Mouse (Mus musculus) lung, embryonic 16.5 days (tissue): ENCODE data around the gene Zfp689. TPM values are rescaled to one million over a fixed set of nuclear protein-coding genes. Genes with fewer than 3 reads are reported as not detected.

Experiments
- ATAC-seq: fragments of 200-750 bp; cut with Nextera tagmentation; 2 replicates; pipeline ENCODE4 v1.8.0; 2017; ENCODE audit warnings: low read depth, mild to moderate bottlenecking, moderate library complexity
- H3K27ac ChIP-seq: fragments of 300-500 bp; sonication (generic); 2 replicates; pipeline ENCODE4 v1.5.1; 2014; ENCODE audit warnings: mild to moderate bottlenecking, control low read depth, low read length
- H3K27me3 ChIP-seq: fragments of 300-500 bp; sonication (generic); 2 replicates; pipeline ENCODE4 v1.6.1; 2014; ENCODE audit warnings: low read depth, low read length, mixed read lengths; ENCODE audit not compliant: control insufficient read depth, insufficient read depth
- H3K36me3 ChIP-seq: fragments of 300-500 bp; sonication (generic); 2 replicates; pipeline ENCODE4 v1.6.1; 2014; ENCODE audit warnings: low read length; ENCODE audit not compliant: control insufficient read depth, insufficient read depth
- H3K4me1 ChIP-seq: fragments of 300-500 bp; sonication (generic); replicated peaks from 2 replicates; pipeline ENCODE4 v1.6.1; 2014; ENCODE audit warnings: low read length, mixed read lengths; ENCODE audit not compliant: control insufficient read depth, insufficient read depth
- H3K4me2 ChIP-seq: fragments of 300-500 bp; sonication (generic); 2 replicates; pipeline ENCODE4 v1.6.1; 2014; ENCODE audit warnings: low read depth, low read length, control low read depth
- H3K4me3 ChIP-seq: fragments of 300-500 bp; sonication (generic); 2 replicates; pipeline ENCODE4 v1.5.1; 2014; ENCODE audit warnings: mild to moderate bottlenecking, low read length, control low read depth
- H3K9ac ChIP-seq: fragments of 300-500 bp; sonication (generic); 2 replicates; pipeline ENCODE4 v1.6.1; 2014; ENCODE audit warnings: low read length, control low read depth
- H3K9me3 ChIP-seq: fragments of 300-500 bp; sonication (generic); 2 replicates; pipeline ENCODE4 v1.6.1; 2016; ENCODE audit warnings: low read length; ENCODE audit not compliant: control insufficient read depth
- WGBS: fragments of 180-500 bp; shearing (Covaris S2); extraction: QIAGEN DNeasy Blood & Tissue Kit; methylation state at CpG from one replicate; pipeline ENCODE4 v1.1.7; 2014; 5-methylcytosine and 5-hydroxymethylcytosine counted together
- polyA plus RNA-seq: library from polyadenylated mRNA; unstranded; fragments of >200 nt; fragmentation: Nextera tagmentation; extraction: Ambion mirVana; gene quantifications from 2 replicates; pipeline ENCODE4 v1.2.1, GENCODE M21; 2015

Zfp689 gene
- polyA plus RNA-seq, 1 experiment from 2014 or later = 6.7 TPM

GRCm38 (mm10) chr7:127479318-127480225 is 30.6 kb upstream of the Zfp689 start:
- peak overlapping the region; percentile 98 for H3K4me3 ChIP-seq
- ATAC-seq = no peak
- 2% methylated on average over 44 of the region's 48 CpGs for WGBS
- H3K27ac ChIP-seq = peak overlapping the region; percentile 99
- H3K9me3 ChIP-seq = no peaks in the 10 kb centered on the region
- peak overlapping the region; percentile 95 for H3K9ac ChIP-seq
- peaks cover 35% of the 10 kb centered on the region for H3K36me3 ChIP-seq
- peak overlapping the region; percentile 91 for H3K4me2 ChIP-seq
- H3K27me3 ChIP-seq = no peaks in the 10 kb centered on the region
- H3K4me1 ChIP-seq = peaks cover 21% of the 10 kb centered on the region

GRCm38 (mm10) chr7:127478635-127479317 is 29.8 kb upstream of the Zfp689 start, which contains the start of gene Fbrs:
Gene Fbrs, plus strand, starts transcription at chr7:127479199.
- Histone ChIP-seq H3K27me3 (no peaks in the 10 kb centered on the region), H3K9me3 (no peaks in the 10 kb centered on the region), H3K36me3 (peaks cover 38% of the 10 kb centered on the region), H3K27ac (peak within 1 kb of the TSS; percentile 99), H3K9ac (peak within 1 kb of the TSS; percentile 95), H3K4me3 (peak within 1 kb of the TSS; percentile 98), H3K4me2 (peak within 1 kb of the TSS; percentile 91), H3K4me1 (peaks cover 21% of the 10 kb centered on the region)
- under 1% methylated on average over 56 of the region's 62 CpGs for WGBS
- ATAC-seq = peak; percentile 84

- H3K27me3 ChIP-seq = no peaks in the 10 kb centered on the region
- H3K9ac ChIP-seq = peak overlapping the region; percentile 95
- under 1% methylated on average over 50 of the region's 50 CpGs for WGBS
- H3K27ac ChIP-seq = peak overlapping the region; percentile 99
- no peaks in the 10 kb centered on the region for H3K9me3 ChIP-seq
- H3K4me1 ChIP-seq = peaks cover 21% of the 10 kb centered on the region
- H3K4me3 ChIP-seq = peak overlapping the region; percentile 98
- H3K4me2 ChIP-seq = peak overlapping the region; percentile 91
- peak; percentile 92 for ATAC-seq
- peaks cover 34% of the 10 kb centered on the region for H3K36me3 ChIP-seq
These were observed 29.0 kb upstream of the Zfp689 start for GRCm38 (mm10) chr7:127477687-127478634.

GRCm38 (mm10) chr7:127476855-127477254 is 27.9 kb upstream of the Zfp689 start:
- Histone ChIP-seq H3K36me3 (peaks cover 26% of the 10 kb centered on the region), H3K27me3 (no peaks in the 10 kb centered on the region), H3K9ac (peak overlapping the region; percentile 59), H3K4me3 (peak overlapping the region; percentile 98), H3K9me3 (no peaks in the 10 kb centered on the region), H3K4me1 (peaks cover 30% of the 10 kb centered on the region), H3K4me2 (peak overlapping the region; percentile 61), H3K27ac (peak overlapping the region; percentile 99)
- 59% methylated on average over 4 of the region's 4 CpGs for WGBS
- no peak for ATAC-seq

GRCm38 (mm10) chr7:127476336-127476735 is 27.4 kb upstream of the Zfp689 start:
- H3K4me3 ChIP-seq = no peak overlapping the region
- H3K4me2 ChIP-seq = no peak overlapping the region
- no peak for ATAC-seq
- peaks cover 30% of the 10 kb centered on the region for H3K4me1 ChIP-seq
- WGBS = 93% methylated on average over 11 of the region's 11 CpGs
- no peak overlapping the region for H3K9ac ChIP-seq
- H3K27ac ChIP-seq = no peak overlapping the region
- no peaks in the 10 kb centered on the region for H3K9me3 ChIP-seq
- no peaks in the 10 kb centered on the region for H3K27me3 ChIP-seq
- peaks cover 25% of the 10 kb centered on the region for H3K36me3 ChIP-seq

GRCm38 (mm10) chr7:127475186-127475740 is 26.3 kb upstream of the Zfp689 start:
- H3K36me3 ChIP-seq = peaks cover 25% of the 10 kb centered on the region
- H3K4me3 ChIP-seq = no peak overlapping the region
- H3K9ac ChIP-seq = no peak overlapping the region
- 87% methylated on average over 11 of the region's 11 CpGs for WGBS
- ATAC-seq = no peak
- H3K4me2 ChIP-seq = no peak overlapping the region
- no peaks in the 10 kb centered on the region for H3K27me3 ChIP-seq
- no peak overlapping the region for H3K27ac ChIP-seq
- H3K9me3 ChIP-seq = no peaks in the 10 kb centered on the region
- peaks cover 23% of the 10 kb centered on the region for H3K4me1 ChIP-seq

- no peaks in the 10 kb centered on the region for H3K27me3 ChIP-seq
- H3K9me3 ChIP-seq = no peaks in the 10 kb centered on the region
- no peak for ATAC-seq
- no peak overlapping the region for H3K4me3 ChIP-seq
- H3K4me1 ChIP-seq = peaks cover 22% of the 10 kb centered on the region
- no peak overlapping the region for H3K27ac ChIP-seq
- 75% methylated on average over 6 of the region's 6 CpGs for WGBS
- H3K4me2 ChIP-seq = no peak overlapping the region
- H3K9ac ChIP-seq = no peak overlapping the region
- H3K36me3 ChIP-seq = peaks cover 25% of the 10 kb centered on the region
These were observed 25.6 kb upstream of the Zfp689 start for GRCm38 (mm10) chr7:127474378-127475070.

GRCm38 (mm10) chr7:127473705-127474104 is 24.7 kb upstream of the Zfp689 start:
- H3K27me3 ChIP-seq = no peaks in the 10 kb centered on the region
- H3K9ac ChIP-seq = no peak overlapping the region
- H3K4me2 ChIP-seq = no peak overlapping the region
- H3K9me3 ChIP-seq = no peaks in the 10 kb centered on the region
- ATAC-seq = no peak
- H3K4me3 ChIP-seq = no peak overlapping the region
- H3K36me3 ChIP-seq = peaks cover 25% of the 10 kb centered on the region
- 76% methylated on average over 5 of the region's 5 CpGs for WGBS
- no peak overlapping the region for H3K27ac ChIP-seq
- H3K4me1 ChIP-seq = peaks cover 23% of the 10 kb centered on the region
